Mouse (Mus musculus): Measurements from ENCODE around the gene Adarb1.

The Adarb1 gene

DNA sequence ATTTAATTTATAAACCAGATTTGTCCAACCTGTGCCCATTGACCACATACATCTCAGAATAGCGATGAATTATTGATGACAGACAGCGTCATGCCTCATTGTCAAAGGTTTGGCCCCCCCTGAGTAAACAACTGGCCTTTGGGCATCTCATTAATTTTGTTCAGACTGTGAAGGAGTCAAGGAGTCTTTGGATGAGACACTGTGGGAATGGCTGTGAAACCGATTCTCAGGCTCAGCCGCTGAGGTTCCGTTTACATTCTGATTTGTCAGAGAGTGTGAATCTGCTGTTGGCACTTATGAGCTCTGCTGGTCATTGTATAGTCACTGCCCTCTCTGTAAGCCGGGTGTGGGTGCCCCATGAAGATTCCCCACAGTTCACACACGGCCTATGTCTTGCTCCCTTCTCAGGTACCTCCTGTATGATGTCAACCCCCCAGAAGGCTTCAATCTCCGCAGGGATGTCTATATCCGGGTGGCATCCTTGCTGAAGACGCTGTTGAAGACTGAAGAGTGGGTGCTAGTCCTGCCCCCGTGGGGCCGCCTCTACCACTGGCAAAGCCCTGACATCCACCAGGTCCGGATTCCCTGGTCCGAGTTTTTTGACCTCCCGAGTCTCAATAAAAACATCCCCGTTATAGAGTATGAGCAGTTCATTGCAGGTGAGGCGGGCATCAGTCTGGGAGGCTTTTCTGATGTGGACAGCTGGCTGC is 157.7 kb downstream of the Adarb1 start:
- no peak for DNase-seq (ENCODE audit: low spot score)

DNA sequence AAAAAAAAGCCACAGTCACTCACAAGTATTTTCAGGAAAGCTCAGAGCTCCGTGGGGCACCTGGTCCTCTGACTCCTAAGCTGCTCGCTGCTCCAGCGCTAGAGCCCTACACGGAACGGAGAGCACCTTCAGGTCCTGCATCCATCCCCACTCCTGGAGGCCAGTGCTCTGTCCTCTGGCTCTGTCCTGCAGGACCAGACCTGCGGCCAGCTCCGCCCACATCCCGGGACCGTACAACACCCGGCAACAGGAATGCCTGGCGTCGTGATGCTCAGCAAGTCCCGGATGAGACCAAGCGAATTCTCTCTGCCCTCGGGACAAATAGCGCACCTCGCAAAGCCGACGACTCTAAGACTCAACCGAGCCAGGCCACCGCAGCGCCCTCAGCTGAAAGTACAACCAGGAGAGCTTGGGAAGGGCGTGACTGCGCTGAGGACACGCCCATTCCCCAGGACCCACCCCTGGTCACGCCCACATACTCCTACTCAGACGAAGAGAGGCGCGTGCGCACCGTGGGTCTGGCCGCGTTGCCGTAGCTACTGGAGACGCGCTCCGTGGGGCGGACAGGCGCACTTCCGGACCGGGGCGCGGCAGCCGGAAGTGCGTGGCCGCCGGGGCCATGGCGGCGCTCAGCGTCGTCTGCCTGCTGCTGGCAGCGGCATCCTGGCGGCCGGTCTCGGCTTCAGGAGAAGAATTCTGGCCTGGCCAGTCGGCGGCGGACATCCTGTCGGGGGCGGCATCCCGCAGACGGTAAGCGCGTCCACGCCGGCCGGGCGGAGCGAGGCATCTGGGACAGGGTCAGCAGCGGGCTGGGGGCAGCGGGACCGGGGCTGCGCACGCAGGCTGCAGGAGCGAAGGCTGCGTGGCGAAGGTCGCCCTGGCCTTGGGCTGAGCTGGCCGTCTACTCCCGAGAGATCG is 159.1 kb downstream of the Adarb1 start, which contains the start of gene Pofut2:
Gene Pofut2, plus strand, starts transcription at position 515 of the 918 bp plus-strand sequence.
- peak; percentile 93 for DNase-seq (ENCODE audit: low spot score)

DNA sequence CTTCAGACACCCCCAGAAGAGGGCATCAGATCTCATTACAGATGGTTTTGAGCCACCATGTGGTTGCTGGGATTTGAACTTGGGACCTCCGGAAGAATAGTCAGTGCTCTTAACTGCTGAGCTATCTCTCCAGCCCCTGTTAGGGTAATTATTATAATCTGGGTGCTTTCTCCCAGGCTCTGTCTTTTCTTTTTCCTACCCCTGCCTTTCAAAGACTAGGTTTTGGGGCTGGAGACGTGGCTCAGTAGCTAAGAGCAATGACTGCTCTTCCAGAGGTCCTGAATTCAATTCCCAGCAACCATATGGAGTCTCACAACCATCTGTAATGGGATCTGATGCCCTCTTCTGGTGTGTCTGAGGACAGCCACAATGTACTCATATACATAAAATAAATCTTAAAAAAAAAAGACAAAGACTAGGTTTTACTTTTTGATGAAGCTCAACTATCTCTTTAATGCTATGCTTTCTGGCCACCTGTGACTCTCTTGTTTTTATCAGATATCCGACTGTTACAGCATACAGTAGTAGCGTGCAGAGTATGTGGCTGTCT is 160.0 kb downstream of the Adarb1 start:
- no peak for DNase-seq (ENCODE audit: low spot score)

DNA sequence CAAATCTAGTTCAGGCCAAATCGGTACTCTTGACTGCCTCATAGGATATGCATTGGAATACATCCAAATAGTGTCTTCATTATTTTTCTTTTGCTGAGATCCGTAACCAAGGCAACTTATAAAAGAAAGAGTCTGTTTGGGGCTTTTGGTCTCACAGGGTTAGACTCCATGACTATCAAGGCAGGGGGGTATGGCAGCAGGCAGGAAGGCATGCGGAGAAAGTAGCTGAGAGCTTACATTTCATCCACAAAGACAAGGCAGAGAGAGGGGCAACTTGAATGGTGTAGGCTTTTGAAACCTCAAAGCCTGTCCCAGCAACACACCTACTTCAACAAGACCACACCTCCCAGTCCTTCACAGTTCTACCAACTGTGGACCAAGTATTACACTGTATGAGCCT is 162.4 kb downstream of the Adarb1 start:
- DNase-seq (ENCODE audit: low spot score), result no peak

DNA sequence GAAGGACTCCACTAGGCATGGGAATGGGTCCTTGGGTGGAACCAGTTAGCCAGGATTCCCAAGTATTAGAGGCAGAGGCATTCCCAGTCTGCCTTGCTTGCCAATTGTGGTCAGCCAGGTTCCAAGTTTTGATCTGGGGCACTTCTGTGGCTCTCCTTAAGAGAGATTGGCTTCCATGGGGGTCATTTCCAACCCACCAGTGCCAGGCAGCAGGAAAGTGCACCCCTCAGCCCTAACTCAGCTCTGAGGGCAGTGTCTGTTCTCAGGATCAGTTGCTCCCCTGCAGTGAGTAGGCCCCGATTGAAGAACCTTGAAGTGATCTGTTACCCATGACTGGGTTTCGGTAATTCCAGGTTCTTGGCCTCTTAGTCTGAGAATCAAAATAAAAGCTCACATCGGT is 162.8 kb downstream of the Adarb1 start:
- DNase-seq (ENCODE audit: low spot score), result no peak

DNA sequence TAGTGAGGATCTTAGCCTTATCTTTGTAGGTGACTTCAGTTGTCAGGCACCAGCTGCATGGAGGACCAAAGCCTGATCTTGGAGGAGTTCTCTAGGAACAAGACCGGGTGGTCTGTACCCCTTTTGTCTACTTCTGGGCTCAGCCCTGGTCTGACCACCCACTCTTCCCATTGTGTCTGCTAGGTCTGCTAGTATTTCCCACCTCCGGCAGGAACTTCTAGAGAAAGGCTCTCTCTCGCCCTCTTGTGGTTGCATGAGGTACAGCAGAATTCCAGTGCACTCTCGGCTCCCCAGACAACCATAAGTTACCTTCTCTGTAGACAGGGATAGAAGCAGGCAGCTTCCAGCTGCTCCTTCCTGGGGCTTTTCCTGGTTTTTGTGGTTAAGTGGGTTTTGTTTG is 165.3 kb downstream of the Adarb1 start:
- DNase-seq (ENCODE audit: low spot score), result peak; percentile 54

DNA sequence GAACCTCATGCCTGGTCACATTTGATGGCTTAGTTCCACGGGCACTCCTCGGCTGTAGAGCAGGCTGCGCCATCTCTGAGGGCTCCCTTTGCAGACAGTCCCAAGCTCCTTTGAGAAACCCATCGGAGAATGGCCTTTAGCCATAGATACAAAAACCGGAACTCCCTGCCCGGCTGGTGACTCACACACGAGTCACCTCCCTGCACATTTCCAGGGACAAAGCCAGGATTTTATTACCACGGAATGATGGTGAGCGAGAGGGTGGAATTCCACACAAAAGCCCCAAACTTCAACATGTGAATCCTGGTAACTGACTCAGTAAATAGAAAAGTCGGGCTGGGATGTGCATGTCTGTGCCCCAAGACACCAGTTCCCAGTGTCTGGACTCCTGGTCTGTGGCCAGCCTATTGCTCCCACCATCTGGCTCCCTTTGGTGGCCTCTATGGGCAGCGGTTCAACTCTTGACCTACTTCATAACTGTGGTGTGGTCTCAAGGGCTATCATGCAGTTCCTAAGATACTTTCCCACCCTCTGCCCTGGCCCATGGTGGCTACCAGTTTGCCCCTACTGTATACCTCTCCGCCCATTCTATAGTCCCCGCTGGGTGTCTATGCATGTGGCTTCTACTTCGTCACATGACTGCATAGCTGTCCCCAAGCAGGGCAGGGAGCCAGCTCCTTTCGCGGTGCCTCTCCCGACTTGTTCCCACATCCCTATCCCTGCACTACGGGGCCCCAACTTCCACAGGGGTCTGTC is 166.1 kb downstream of the Adarb1 start:
- peak; percentile 38 for DNase-seq (ENCODE audit: low spot score)

DNA sequence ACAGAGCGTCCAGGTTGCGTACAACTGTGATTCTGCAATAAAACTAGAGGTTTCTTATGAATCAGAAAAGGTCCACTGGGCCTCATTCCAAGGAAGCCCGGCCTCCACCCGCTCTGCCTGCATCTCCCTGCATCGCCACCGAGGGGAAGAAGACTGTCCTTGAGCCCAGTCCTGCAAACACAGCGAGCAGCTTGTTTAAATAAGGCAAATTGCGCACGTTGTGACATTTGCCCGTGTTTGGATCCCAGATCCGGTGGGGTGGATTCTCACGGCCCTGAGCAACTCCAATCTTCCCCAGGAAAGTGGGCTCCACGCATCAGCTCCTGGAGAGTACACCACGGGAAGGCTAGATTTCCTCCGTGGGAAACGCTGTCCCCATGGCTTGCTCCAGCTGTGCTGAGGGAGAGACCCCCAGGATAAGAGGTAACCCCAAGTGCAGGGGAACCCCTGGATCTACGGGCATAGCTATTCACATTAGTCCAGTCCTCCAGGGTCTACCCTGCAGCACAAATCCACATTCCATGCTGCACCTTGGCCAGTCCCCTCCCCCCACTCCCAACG is 166.8 kb downstream of the Adarb1 start:
- DNase-seq (ENCODE audit: low spot score), result peak; percentile 71

DNA sequence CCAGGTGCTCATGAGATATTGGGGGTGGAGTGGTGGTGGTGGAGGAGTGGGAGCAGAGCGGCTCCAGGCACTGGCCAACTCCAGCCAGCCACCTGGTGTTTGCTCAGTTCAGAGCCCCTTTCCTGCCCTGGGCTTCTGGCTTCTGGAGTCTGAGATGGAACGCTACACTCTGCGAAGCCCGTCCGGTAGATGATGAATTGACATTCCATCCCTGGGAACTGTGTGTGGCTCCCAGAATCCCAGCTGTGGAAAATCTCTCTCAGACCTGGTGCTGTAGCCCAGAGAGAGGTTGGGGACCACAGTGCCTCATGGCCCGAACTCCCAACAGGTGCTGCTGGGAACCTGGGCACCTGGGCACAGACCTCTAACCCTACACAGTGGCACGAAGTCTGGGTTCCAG is 170.4 kb downstream of the Adarb1 start:
- DNase-seq (ENCODE audit: low spot score), result no peak

DNA sequence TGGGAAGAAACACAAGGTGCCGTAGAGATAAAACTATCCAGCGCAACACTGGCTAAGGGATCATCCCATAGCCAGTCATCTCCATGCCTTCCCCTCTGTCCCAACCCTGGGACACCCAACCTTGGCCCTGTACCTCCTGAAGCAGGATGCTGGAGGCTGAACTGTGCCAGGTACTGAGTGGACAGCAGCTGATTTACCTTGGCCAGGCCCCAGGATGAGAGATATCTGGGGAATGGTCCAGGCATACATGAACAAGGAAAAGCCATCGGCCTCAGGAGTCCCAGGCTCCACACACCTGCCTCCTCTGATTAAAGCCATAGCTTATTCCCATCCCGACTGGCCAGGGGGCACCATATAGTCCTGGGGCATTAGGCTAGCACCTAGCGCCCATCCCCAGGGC is 171.0 kb downstream of the Adarb1 start:
- DNase-seq (ENCODE audit: low spot score), result no peak

DNA sequence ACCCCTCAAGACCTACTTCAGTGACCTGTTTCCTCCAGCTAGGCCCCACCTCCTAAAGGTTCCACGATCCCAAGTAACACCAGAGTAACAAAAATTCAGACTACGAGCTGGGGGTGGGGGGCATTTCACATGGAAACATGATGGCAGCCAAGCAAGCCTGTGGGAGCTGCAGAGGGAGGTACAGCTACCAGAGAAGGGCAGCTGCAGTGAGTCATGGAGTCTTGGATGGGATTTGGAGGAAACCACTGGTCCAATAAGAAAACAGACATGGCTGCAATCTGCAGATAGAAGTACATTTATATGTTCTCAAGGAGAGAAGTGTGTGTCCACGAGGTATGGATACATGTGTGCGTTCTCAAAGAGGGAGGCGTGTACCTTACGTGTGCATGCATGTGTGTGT is 173.3 kb downstream of the Adarb1 start:
- DNase-seq (ENCODE audit: low spot score), result no peak

DNA sequence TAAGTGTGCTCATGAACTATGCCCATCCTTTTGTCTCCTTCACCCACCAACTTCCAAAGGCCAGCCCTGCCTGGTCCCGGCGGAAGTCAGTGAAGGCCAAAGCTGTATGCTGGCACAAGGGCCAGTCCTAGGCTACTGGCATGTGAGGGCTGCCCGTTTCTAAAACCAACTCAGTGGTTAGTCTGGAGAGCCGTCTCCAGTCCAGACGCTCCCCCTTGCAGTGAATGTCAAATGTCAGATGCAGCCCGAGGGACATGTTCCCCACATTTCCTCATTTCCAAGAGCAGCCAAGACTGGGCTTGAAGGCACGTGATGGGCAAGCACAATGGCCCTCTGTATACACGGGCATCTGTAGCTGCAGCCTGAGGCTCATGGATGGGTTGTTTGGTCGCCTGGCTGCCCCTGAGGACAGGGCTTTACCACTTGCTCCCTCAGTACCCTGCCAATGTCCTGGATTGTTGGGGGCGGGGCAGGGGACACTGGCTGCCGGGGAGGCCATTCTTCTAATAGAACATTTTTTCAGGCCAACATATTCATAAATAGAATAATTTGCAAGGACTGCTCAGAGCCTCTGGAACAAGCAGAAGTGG is 174.4 kb downstream of the Adarb1 start:
- no peak for DNase-seq (ENCODE audit: low spot score)

DNA sequence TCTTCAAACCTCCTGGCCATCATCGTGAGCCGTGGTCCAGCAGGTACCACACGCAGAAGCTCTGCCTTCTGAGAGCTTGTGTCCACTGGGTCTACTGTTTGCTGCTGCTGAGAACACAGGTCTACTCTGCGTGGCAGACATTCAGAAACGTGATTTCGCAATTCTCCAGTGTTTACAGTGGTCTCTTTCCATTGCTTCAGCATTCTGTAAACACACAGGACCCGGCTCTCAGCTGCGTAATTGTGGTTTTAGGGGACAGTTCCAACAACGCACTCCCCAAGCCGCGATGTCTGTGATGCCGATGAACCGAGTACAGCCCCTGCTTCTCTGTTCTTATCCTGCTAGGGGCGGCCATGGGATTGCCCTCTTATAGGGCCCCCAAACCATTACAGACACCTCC is 175.2 kb downstream of the Adarb1 start:
- no peak for DNase-seq (ENCODE audit: low spot score)

DNA sequence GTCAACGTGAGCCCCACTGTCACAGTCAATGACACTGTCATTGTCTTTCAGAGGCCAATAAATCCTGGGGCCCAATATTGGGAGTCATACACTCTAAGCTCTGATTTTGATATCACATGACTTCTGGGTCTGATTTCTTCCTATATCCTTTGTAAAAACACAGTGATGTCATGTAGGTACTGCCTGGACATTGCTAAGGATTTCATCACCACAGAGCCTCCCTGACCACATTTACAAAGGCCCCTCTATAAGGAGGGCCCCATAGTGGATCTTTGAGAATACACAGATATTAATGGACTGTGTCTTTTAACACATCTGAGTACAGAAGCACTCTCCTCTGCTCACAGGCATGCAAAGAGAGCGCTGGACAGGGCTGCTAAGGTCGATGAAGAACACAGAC is 175.7 kb downstream of the Adarb1 start:
- no peak for DNase-seq (ENCODE audit: low spot score)

DNA sequence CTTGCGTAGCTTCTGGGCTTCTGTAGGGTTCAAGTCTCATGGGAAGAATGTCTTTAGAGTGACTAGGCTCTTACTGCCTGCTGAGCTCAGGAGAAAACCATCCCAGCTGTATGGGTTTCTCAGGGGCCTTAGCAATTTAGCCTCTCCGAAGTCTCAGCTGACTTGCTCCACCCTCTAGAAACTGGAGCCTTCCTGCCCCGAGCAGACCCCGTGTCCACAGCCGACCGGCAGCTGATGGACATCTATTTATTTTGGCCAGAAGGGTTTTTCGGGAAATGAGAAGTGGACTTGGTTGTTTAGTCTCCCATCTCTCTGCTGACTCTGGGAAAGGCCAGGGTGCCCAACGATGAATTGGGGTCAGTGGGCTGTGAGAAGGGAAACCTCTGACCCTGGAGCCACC is 177.3 kb downstream of the Adarb1 start:
- DNase-seq (ENCODE audit: low spot score), result no peak
